In the genomic region with DNA sequence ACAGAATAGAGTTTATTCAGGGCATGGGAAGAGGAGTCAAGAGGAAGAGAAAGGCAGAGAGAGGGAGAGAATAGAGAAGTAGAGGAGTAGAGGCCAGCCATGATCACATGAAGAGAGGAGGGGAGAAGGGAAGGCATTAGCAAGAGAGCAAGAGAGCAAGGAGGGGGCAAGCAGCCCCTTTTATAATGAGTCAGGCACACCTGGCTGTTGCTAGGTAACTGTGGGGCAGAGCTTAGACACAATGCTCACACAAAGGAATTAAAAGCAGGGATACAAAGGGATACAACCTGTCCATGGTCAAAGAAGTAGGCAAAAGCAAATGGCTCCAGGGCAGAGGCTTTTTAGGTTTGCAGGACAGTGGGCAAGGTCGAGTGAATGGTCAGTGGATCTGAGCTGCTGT, we compare ENCODE assay signal across 24 mouse cellular contexts.
DNase-seq lines count a peak whose midpoint lies in the region; ATAC-seq and TF ChIP-seq lines count a peak whose summit lies in the region.
"Had no signal": no experiment of that assay in that cellular context is flagged by ENCODE, and none has a peak within 500 bp of the region (broad histone marks: within the 10 kb centered on the region; RNA-seq: fewer than 3 reads in every experiment).

No protein-coding gene starts in this region.

- no peak for TF ChIP-seq EP300 in liver, postnatal 0 days (IDR thresholded peaks at IDR 0.05; ENCODE audit: low read depth)

- H3K9ac ChIP-seq in liver, adult 2 months (ENCODE audit: low read depth, low read length): no peak overlapping the region
- no peak overlapping the region for H3K9ac ChIP-seq in liver, postnatal 0 days (replicated peaks)
- no peak overlapping the region for H3K9ac ChIP-seq in liver, embryonic 11.5 days (ENCODE audit: low read depth, low read length)
- H3K9ac ChIP-seq in midbrain, embryonic 16.5 days (ENCODE audit: low read depth, low read length): no peak overlapping the region
- no peak overlapping the region for H3K9ac ChIP-seq in midbrain, embryonic 13.5 days (replicated peaks)
- H3K9ac ChIP-seq: embryonic facial prominence, embryonic 12.5 days; forebrain, embryonic 13.5 days; forebrain, embryonic 15.5 days had no signal

- ATAC-seq in liver, postnatal 0 days: no peak
- no peak for ATAC-seq in liver, embryonic 11.5 days (replicated peaks; ENCODE audit: low FRiP score)
- ATAC-seq in midbrain, embryonic 16.5 days: peak; percentile 64; the same call in 1 of the 2 replicates
- ATAC-seq in midbrain, embryonic 13.5 days: no peak
- ATAC-seq: activated CD4-positive, CD25-positive, alpha-beta regulatory T cell, adult 4 months; CD4-positive, CD25-positive, alpha-beta regulatory T cell, adult 4 months; forebrain, embryonic 13.5 days; forebrain, embryonic 15.5 days; Patski had no signal

- H3K36me3 ChIP-seq in liver, adult 2 months (ENCODE audit: control insufficient read depth, insufficient read depth, low read length): no peaks in the 10 kb centered on the region
- no peaks in the 10 kb centered on the region for H3K36me3 ChIP-seq in liver, postnatal 0 days (replicated peaks; ENCODE audit: insufficient read depth, low read length)
- H3K36me3 ChIP-seq in liver, embryonic 11.5 days (ENCODE audit: control insufficient read depth, insufficient read depth, low read length): no peaks in the 10 kb centered on the region
- H3K36me3 ChIP-seq in midbrain, embryonic 16.5 days (ENCODE audit: control insufficient read depth, insufficient read depth, low read length): no peaks in the 10 kb centered on the region
- no peaks in the 10 kb centered on the region for H3K36me3 ChIP-seq in midbrain, embryonic 13.5 days
- H3K36me3 ChIP-seq: embryonic facial prominence, embryonic 10.5 days; embryonic facial prominence, embryonic 12.5 days; forebrain, embryonic 15.5 days; G1E had no signal

- no peak for DNase-seq in liver, adult 2 months (ENCODE audit: extremely low read depth, low read depth, low spot score)
- no peak for DNase-seq in liver
- DNase-seq in liver, postnatal 0 days: no peak
- DNase-seq in liver, embryonic 11.5 days (ENCODE audit: low spot score): no peak
- DNase-seq: adrenal gland, adult 8-10 months; adrenal gland, postnatal 14 days; adrenal gland, postnatal 36 days; B cell, adult 2 months; cerebellum, adult 11-12 months; cerebellum, adult 2 months; cerebellum, adult 9-10 months; cerebellum, postnatal 10 days; cerebellum, postnatal 25 days had no signal

- H3K9me3 ChIP-seq in liver, postnatal 0 days (ENCODE audit: low read length): no peaks in the 10 kb centered on the region
- no peaks in the 10 kb centered on the region for H3K9me3 ChIP-seq in liver, embryonic 11.5 days (ENCODE audit: control insufficient read depth, low read length)
- H3K9me3 ChIP-seq in midbrain, embryonic 16.5 days (replicated peaks; ENCODE audit: control insufficient read depth, low read length, poor library complexity, severe bottlenecking): no peaks in the 10 kb centered on the region
- no peaks in the 10 kb centered on the region for H3K9me3 ChIP-seq in midbrain, embryonic 13.5 days
- H3K9me3 ChIP-seq: embryonic facial prominence, embryonic 10.5 days; embryonic facial prominence, embryonic 12.5 days; forebrain, embryonic 13.5 days; forebrain, embryonic 15.5 days; G1E had no signal

- peak overlapping the region; percentile 96 for H3K27ac ChIP-seq in liver, adult 2 months (replicated peaks; ENCODE audit: insufficient read depth, low read depth, low read length)
- peak overlapping the region; percentile 82 for H3K27ac ChIP-seq in liver, postnatal 0 days (ENCODE audit: low read depth)
- no peak overlapping the region for H3K27ac ChIP-seq in liver, embryonic 11.5 days (ENCODE audit: low read depth, low read length)
- no peak overlapping the region for H3K27ac ChIP-seq in midbrain, embryonic 16.5 days (ENCODE audit: low read length)
- H3K27ac ChIP-seq in midbrain, embryonic 13.5 days: no peak overlapping the region
- H3K27ac ChIP-seq: embryonic facial prominence, embryonic 10.5 days; embryonic facial prominence, embryonic 12.5 days; forebrain, embryonic 13.5 days; forebrain, embryonic 15.5 days had no signal

- peaks cover 35% of the 10 kb centered on the region for H3K4me1 ChIP-seq in liver, adult 2 months (ENCODE audit: control insufficient read depth, insufficient read depth, low read length)
- H3K4me1 ChIP-seq in liver, postnatal 0 days (ENCODE audit: insufficient read depth): peaks cover 36% of the 10 kb centered on the region
- H3K4me1 ChIP-seq in liver, embryonic 11.5 days (replicated peaks; ENCODE audit: control insufficient read depth, insufficient read depth, low read length): peaks cover 12% of the 10 kb centered on the region
- 0 out of 2 replicates have a peak, but pooled peaks cover 3% of the 10 kb centered on the region for H3K4me1 ChIP-seq in midbrain, embryonic 16.5 days (ENCODE audit: control insufficient read depth, insufficient read depth, low read length)
- H3K4me1 ChIP-seq in midbrain, embryonic 13.5 days (replicated peaks): no peaks in the 10 kb centered on the region
- H3K4me1 ChIP-seq: embryonic facial prominence, embryonic 12.5 days; forebrain, embryonic 13.5 days; forebrain, embryonic 15.5 days had no signal

- TF ChIP-seq CTCF in liver, adult 2 months (IDR thresholded peaks at IDR 0.05; ENCODE audit: low read depth, low read length): no peak
- TF ChIP-seq CTCF in liver, postnatal 0 days (IDR thresholded peaks at IDR 0.05; ENCODE audit: low read depth): no peak

- no peak for TF ChIP-seq POLR2A in liver, adult 2 months (IDR thresholded peaks at IDR 0.05; ENCODE audit: extremely low read depth, insufficient read depth, low read length)

- no peaks in the 10 kb centered on the region for H3K27me3 ChIP-seq in liver, adult 2 months (ENCODE audit: control insufficient read depth, insufficient read depth, low read length)
- no peaks in the 10 kb centered on the region for H3K27me3 ChIP-seq in liver, postnatal 0 days (ENCODE audit: insufficient read depth, low read length)
- no peaks in the 10 kb centered on the region for H3K27me3 ChIP-seq in liver, embryonic 11.5 days (replicated peaks; ENCODE audit: control insufficient read depth, insufficient read depth, low read length)
- H3K27me3 ChIP-seq in midbrain, embryonic 16.5 days (ENCODE audit: control insufficient read depth, insufficient read depth, low read depth, low read length): no peaks in the 10 kb centered on the region
- H3K27me3 ChIP-seq in midbrain, embryonic 13.5 days: no peaks in the 10 kb centered on the region
- H3K27me3 ChIP-seq: CH12.LX; embryonic facial prominence, embryonic 12.5 days; forebrain, embryonic 13.5 days; forebrain, embryonic 15.5 days; Patski had no signal

- no peaks in the 10 kb centered on the region for H3K79me2 ChIP-seq in liver, adult 2 months (ENCODE audit: control insufficient read depth, insufficient read depth, low read length)

- 39% methylated on average over 1 of the region's 1 CpGs for WGBS in liver, adult 2 months
- 68% methylated on average over 1 of the region's 1 CpGs for WGBS in liver, postnatal 0 days (ENCODE audit: insufficient replicate concordance)
- WGBS in liver, embryonic 11.5 days: 39% methylated on average over 1 of the region's 1 CpGs
- WGBS in midbrain, embryonic 16.5 days: 52% methylated on average over 1 of the region's 1 CpGs
- 42% methylated on average over 1 of the region's 1 CpGs for WGBS in midbrain, embryonic 13.5 days

- no peak overlapping the region for H3K4me2 ChIP-seq in liver, postnatal 0 days (ENCODE audit: low read depth, low read length)
- no peak overlapping the region for H3K4me2 ChIP-seq in liver, embryonic 11.5 days
- no peak overlapping the region for H3K4me2 ChIP-seq in midbrain, embryonic 16.5 days (ENCODE audit: low read length)
- no peak overlapping the region for H3K4me2 ChIP-seq in midbrain, embryonic 13.5 days (replicated peaks)
- H3K4me2 ChIP-seq: embryonic facial prominence, embryonic 12.5 days; forebrain, embryonic 13.5 days; forebrain, embryonic 15.5 days had no signal

- no peak overlapping the region for H3K4me3 ChIP-seq in liver, adult 2 months (ENCODE audit: insufficient read depth, low read depth, low read length)
- H3K4me3 ChIP-seq in liver, postnatal 0 days (ENCODE audit: low read depth, low read length): no peak overlapping the region
- no peak overlapping the region for H3K4me3 ChIP-seq in liver, embryonic 11.5 days (ENCODE audit: low read depth, low read length)
- no peak overlapping the region for H3K4me3 ChIP-seq in midbrain, embryonic 16.5 days (ENCODE audit: low read depth, low read length)
- no peak overlapping the region for H3K4me3 ChIP-seq in midbrain, embryonic 13.5 days (replicated peaks)
- H3K4me3 ChIP-seq: embryonic facial prominence, embryonic 10.5 days; embryonic facial prominence, embryonic 12.5 days; forebrain, embryonic 13.5 days; forebrain, embryonic 15.5 days had no signal

Comparison
In these comparisons a context has a peak if more than half of its experiments do, and no peak if none do; other contexts are left out.
1. H3K27ac ChIP-seq: peak in liver, adult 2 months (single experiment) and liver, postnatal 0 days (single experiment); none in liver, embryonic 11.5 days (single experiment), midbrain, embryonic 16.5 days (single experiment) and midbrain, embryonic 13.5 days (single experiment).